Mouse (Mus musculus) brown adipose tissue, adult 24 weeks (tissue): ENCODE measurements around the gene Krt18. TPM values are rescaled to one million over a fixed set of nuclear protein-coding genes. Genes with fewer than 3 reads are reported as not detected.
"Not testable (repeated sequence)": the region's sequence is repeated elsewhere in the genome, so short reads cannot be mapped to it uniquely, and the experiment has no call there.

ENCODE experiments used
- H3K27ac ChIP-seq: fragments of 200-500 bp; replicated peaks from 2 replicates; pipeline ENCODE4 v1.5.1; 2012; ENCODE audit warnings: low read depth, mild to moderate bottlenecking, low read length
- H3K4me1 ChIP-seq: fragments of 200-500 bp; 2 replicates; pipeline ENCODE4 v1.6.1; 2012; ENCODE audit warnings: low read length, mixed read lengths; ENCODE audit not compliant: control insufficient read depth, insufficient read depth, insufficient read length
- H3K4me3 ChIP-seq: fragments of 200-500 bp; 2 replicates; pipeline ENCODE4 v1.5.1; 2012; ENCODE audit warnings: low read depth, mild to moderate bottlenecking, low read length, moderate library complexity; ENCODE audit not compliant: insufficient read depth
- polyA plus RNA-seq: library from polyadenylated mRNA; stranded (reverse); fragments of >200 nt; gene quantifications from 2 replicates; pipeline ENCODE4 v1.2.4, GENCODE M21; 2012; ENCODE audit not compliant: missing spikeins, insufficient read depth, insufficient read length

The Krt18 gene
- polyA plus RNA-seq = not detected in 2 replicates

- H3K4me1 ChIP-seq = no peaks in the 10 kb centered on the region
- H3K4me3 ChIP-seq = peak within 1 kb of the TSS; percentile 5; the same call in 1 of the 2 replicates
- no peak within 1 kb of the TSS for H3K27ac ChIP-seq
These were observed at the start of gene Krt18 for GRCm38 (mm10) chr15:102028040-102028439. Gene Krt18, plus strand, starts transcription at chr15:102028180.

- peaks cover 19% of the 10 kb centered on the region for H3K4me1 ChIP-seq
- H3K4me3 ChIP-seq = no peak overlapping the region
- no peak overlapping the region for H3K27ac ChIP-seq
These were observed 47.1 kb upstream of the Krt18 start for GRCm38 (mm10) chr15:101980849-101981248.

- Histone ChIP-seq H3K27ac (peak overlapping the region; percentile 64), H3K4me3 (no peak overlapping the region), H3K4me1 (no peaks in the 10 kb centered on the region)
These were observed 44.5 kb upstream of the Krt18 start for GRCm38 (mm10) chr15:101983315-101983948.

- Histone ChIP-seq H3K4me1 (no peaks in the 10 kb centered on the region), H3K4me3 (peak overlapping the region; percentile 24; the same call in 1 of the 2 replicates), H3K27ac (peak overlapping the region; percentile 64)
These were observed 43.9 kb upstream of the Krt18 start for GRCm38 (mm10) chr15:101983949-101984601.

GRCm38 (mm10) chr15:101984746-101985145 lies 43.2 kb upstream of the Krt18 start:
- Histone ChIP-seq H3K27ac (no peak overlapping the region), H3K4me3 (no peak overlapping the region), H3K4me1 (no peaks in the 10 kb centered on the region)

- no peaks in the 10 kb centered on the region for H3K4me1 ChIP-seq
- H3K27ac ChIP-seq = no peak overlapping the region
- no peak overlapping the region for H3K4me3 ChIP-seq
These were observed 39.9 kb upstream of the Krt18 start for GRCm38 (mm10) chr15:101988119-101988518.

GRCm38 (mm10) chr15:101988714-101989113 lies 39.3 kb upstream of the Krt18 start:
- H3K4me1 ChIP-seq = no peaks in the 10 kb centered on the region
- H3K4me3 ChIP-seq = no peak overlapping the region
- no peak overlapping the region for H3K27ac ChIP-seq

- H3K4me1 ChIP-seq = no peaks in the 10 kb centered on the region
- H3K4me3 ChIP-seq = no peak overlapping the region
- no peak overlapping the region for H3K27ac ChIP-seq
These were observed 37.0 kb upstream of the Krt18 start for GRCm38 (mm10) chr15:101990946-101991345.

GRCm38 (mm10) chr15:101994365-101994764 lies 33.6 kb upstream of the Krt18 start:
- no peak overlapping the region for H3K4me3 ChIP-seq
- H3K27ac ChIP-seq = no peak overlapping the region
- H3K4me1 ChIP-seq = no peaks in the 10 kb centered on the region

GRCm38 (mm10) chr15:101995484-101996236 lies 32.3 kb upstream of the Krt18 start:
- no peak overlapping the region for H3K4me3 ChIP-seq
- H3K27ac ChIP-seq = no peak overlapping the region
- no peaks in the 10 kb centered on the region for H3K4me1 ChIP-seq

- not testable (repeated sequence) for H3K27ac ChIP-seq, H3K4me1 ChIP-seq, H3K4me3 ChIP-seq
These were observed 31.4 kb upstream of the Krt18 start for GRCm38 (mm10) chr15:101996450-101997078.

- H3K4me1 ChIP-seq = 0 out of 2 replicates have a peak, but pooled peaks cover 2% of the 10 kb centered on the region
- H3K4me3 ChIP-seq = no peak overlapping the region
- no peak overlapping the region for H3K27ac ChIP-seq
These were observed 28.8 kb upstream of the Krt18 start for GRCm38 (mm10) chr15:101999156-101999555.

- no peak overlapping the region for H3K27ac ChIP-seq
- no peak overlapping the region for H3K4me3 ChIP-seq
- H3K4me1 ChIP-seq = 0 out of 2 replicates have a peak, but pooled peaks cover 2% of the 10 kb centered on the region
These were observed 28.2 kb upstream of the Krt18 start for GRCm38 (mm10) chr15:101999676-102000335.

- H3K27ac ChIP-seq = no peak overlapping the region
- H3K4me3 ChIP-seq = peak overlapping the region; percentile 52
- 0 out of 2 replicates have a peak, but pooled peaks cover 2% of the 10 kb centered on the region for H3K4me1 ChIP-seq
These were observed 25.1 kb upstream of the Krt18 start for GRCm38 (mm10) chr15:102002646-102003488.
